Mouse (Mus musculus): ENCODE measurements around the gene Map2k1. TPM values are rescaled to one million over a fixed set of nuclear protein-coding genes. Genes with fewer than 3 reads are reported as not detected.
"Not testable (repeated sequence)": the region's sequence is repeated elsewhere in the genome, so short reads cannot be mapped to it uniquely, and the experiment has no call there.

Gene Map2k1
- polyA plus RNA-seq, 1 experiment from 2014 or later: 105 TPM

GRCm38 (mm10) chr9:64173666-64174220, 79.7 kb downstream of the Map2k1 start:
- ATAC-seq (ENCODE audit: low read depth) (no peak), DNase-seq (ENCODE audit: low spot score) (no peak)
- Histone ChIP-seq H3K27ac (replicated peaks; ENCODE audit: low read depth, low read length) (peak overlapping the region; percentile 97), H3K9me3 (ENCODE audit: control insufficient read depth, low read length) (no peaks in the 10 kb centered on the region), H3K4me3 (ENCODE audit: low read depth, low read length) (peak overlapping the region; percentile 56), H3K4me1 (ENCODE audit: control insufficient read depth, insufficient read depth, low read length) (peaks cover 11% of the 10 kb centered on the region; the same call in 1 of the 2 replicates), H3K4me2 (ENCODE audit: low read depth, low read length) (peak overlapping the region; percentile 92), H3K9ac (ENCODE audit: low read depth, low read length) (peak overlapping the region; percentile 76), H3K27me3 (replicated peaks; ENCODE audit: control insufficient read depth, insufficient read depth, low read length) (no peaks in the 10 kb centered on the region), H3K36me3 (ENCODE audit: control insufficient read depth, insufficient read depth, low read length) (peaks cover 42% of the 10 kb centered on the region)
- WGBS: under 1% methylated on average over 16 of the region's 16 CpGs

GRCm38 (mm10) chr9:64172816-64173665, 80.4 kb downstream of the Map2k1 start, which contains the start of the genes Zwilch and Rpl4:
Zwilch (minus strand) TSS chr9:64173104.
Rpl4 (plus strand) TSS chr9:64173375.
- Histone ChIP-seq H3K27ac (replicated peaks; ENCODE audit: low read depth, low read length) (peak within 1 kb of the TSS; percentile 97), H3K4me2 (ENCODE audit: low read depth, low read length) (peak within 1 kb of the TSS; percentile 92), H3K9me3 (ENCODE audit: control insufficient read depth, low read length) (no peaks in the 10 kb centered on the region), H3K4me3 (ENCODE audit: low read depth, low read length) (peak within 1 kb of the TSS; percentile 56), H3K9ac (ENCODE audit: low read depth, low read length) (peak within 1 kb of the TSS; percentile 76), H3K27me3 (replicated peaks; ENCODE audit: control insufficient read depth, insufficient read depth, low read length) (no peaks in the 10 kb centered on the region), H3K36me3 (ENCODE audit: control insufficient read depth, insufficient read depth, low read length) (peaks cover 35% of the 10 kb centered on the region), H3K4me1 (ENCODE audit: control insufficient read depth, insufficient read depth, low read length) (peaks cover 11% of the 10 kb centered on the region; the same call in 1 of the 2 replicates)
- under 1% methylated on average over 42 of the region's 42 CpGs for WGBS
- peak; percentile 88 for ATAC-seq (ENCODE audit: low read depth)
- DNase-seq (ENCODE audit: low spot score): peak; percentile 90

DNA sequence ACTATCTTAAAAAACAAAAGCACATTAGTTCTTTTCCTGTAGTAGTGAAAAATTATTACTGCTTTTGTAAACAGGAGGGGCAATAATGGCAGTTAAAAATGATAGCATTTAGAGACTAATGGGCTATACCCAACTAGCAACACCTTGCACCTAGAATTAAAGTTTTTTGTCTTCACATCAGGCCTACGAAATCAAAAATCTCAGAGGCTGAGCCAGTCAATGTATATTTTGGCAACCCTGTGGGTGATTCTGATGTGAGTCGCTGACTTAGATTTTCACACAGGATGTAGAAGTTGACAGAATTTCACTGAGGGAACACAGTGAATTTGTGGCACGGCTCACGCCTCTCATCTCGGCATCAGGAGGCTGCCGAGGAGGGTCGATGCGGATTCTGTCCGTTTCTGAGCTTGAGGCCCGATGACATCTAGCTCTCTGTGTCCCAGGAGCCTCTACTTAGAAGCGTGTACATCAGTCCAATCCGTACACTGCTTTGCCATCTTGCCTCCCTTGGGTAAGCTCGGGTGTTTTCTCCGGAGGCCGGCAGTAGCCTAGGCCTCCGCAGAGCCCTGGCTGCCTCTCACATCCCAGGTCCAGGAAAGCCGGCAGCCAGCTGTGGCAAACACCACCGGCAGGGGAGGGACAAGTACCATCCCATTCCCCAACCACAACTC, 81.2 kb downstream of the Map2k1 start:
- Histone ChIP-seq H3K27ac (replicated peaks; ENCODE audit: low read depth, low read length) (peak overlapping the region; percentile 97), H3K4me2 (ENCODE audit: low read depth, low read length) (peak overlapping the region; percentile 79), H3K27me3 (replicated peaks; ENCODE audit: control insufficient read depth, insufficient read depth, low read length) (no peaks in the 10 kb centered on the region), H3K4me1 (ENCODE audit: control insufficient read depth, insufficient read depth, low read length) (peaks cover 11% of the 10 kb centered on the region; the same call in 1 of the 2 replicates), H3K9ac (ENCODE audit: low read depth, low read length) (peak overlapping the region; percentile 76), H3K36me3 (ENCODE audit: control insufficient read depth, insufficient read depth, low read length) (peaks cover 31% of the 10 kb centered on the region), H3K9me3 (ENCODE audit: control insufficient read depth, low read length) (no peaks in the 10 kb centered on the region), H3K4me3 (ENCODE audit: low read depth, low read length) (peak overlapping the region; percentile 56)
- ATAC-seq (ENCODE audit: low read depth) (peak; percentile 65), DNase-seq (ENCODE audit: low spot score) (no peak)
- WGBS: 2% methylated on average over 18 of the region's 18 CpGs

- H3K27ac ChIP-seq (replicated peaks; ENCODE audit: low read depth, low read length); DNase-seq (ENCODE audit: low spot score); H3K27me3 ChIP-seq (replicated peaks; ENCODE audit: control insufficient read depth, insufficient read depth, low read length); ATAC-seq (ENCODE audit: low read depth); H3K4me2 ChIP-seq (ENCODE audit: low read depth, low read length); H3K4me1 ChIP-seq (ENCODE audit: control insufficient read depth, insufficient read depth, low read length); H3K4me3 ChIP-seq (ENCODE audit: low read depth, low read length); H3K9ac ChIP-seq (ENCODE audit: low read depth, low read length); H3K9me3 ChIP-seq (ENCODE audit: control insufficient read depth, low read length): not testable (repeated sequence)
- peaks cover 16% of the 10 kb centered on the region for H3K36me3 ChIP-seq (ENCODE audit: control insufficient read depth, insufficient read depth, low read length)
- WGBS: 80% methylated on average over 3 of the region's 3 CpGs
Measured at GRCm38 (mm10) chr9:64169967-64170366, 83.5 kb downstream of the Map2k1 start.

- WGBS: 88% methylated on average over 5 of the region's 5 CpGs
- Histone ChIP-seq H3K4me3 (ENCODE audit: low read depth, low read length) (no peak overlapping the region), H3K4me2 (ENCODE audit: low read depth, low read length) (no peak overlapping the region), H3K27me3 (replicated peaks; ENCODE audit: control insufficient read depth, insufficient read depth, low read length) (no peaks in the 10 kb centered on the region), H3K4me1 (ENCODE audit: control insufficient read depth, insufficient read depth, low read length) (no peaks in the 10 kb centered on the region), H3K27ac (replicated peaks; ENCODE audit: low read depth, low read length) (no peak overlapping the region), H3K9me3 (ENCODE audit: control insufficient read depth, low read length) (no peaks in the 10 kb centered on the region), H3K9ac (ENCODE audit: low read depth, low read length) (no peak overlapping the region), H3K36me3 (ENCODE audit: control insufficient read depth, insufficient read depth, low read length) (peaks cover 82% of the 10 kb centered on the region)
- DNase-seq (ENCODE audit: low spot score) (no peak), ATAC-seq (ENCODE audit: low read depth) (no peak)
Measured at GRCm38 (mm10) chr9:64160471-64160870, 93.0 kb downstream of the Map2k1 start.

DNA sequence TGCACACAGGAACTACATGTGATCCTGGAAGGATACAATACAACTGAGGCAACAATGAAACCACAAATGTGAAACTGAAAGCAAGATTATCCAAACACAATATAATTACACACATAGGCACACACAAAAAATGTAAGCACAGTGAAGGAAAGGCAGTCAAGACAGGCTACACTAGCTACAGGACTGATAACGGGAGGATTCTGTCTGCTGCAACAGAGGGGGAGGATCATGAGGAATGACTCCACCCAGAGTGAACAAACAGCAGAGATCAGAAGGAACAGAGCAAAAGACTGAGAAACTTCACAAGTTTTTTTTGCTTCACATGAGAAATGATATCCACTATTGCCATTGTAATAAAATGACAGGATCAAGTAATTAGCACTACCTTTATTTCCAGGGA, 96.8 kb downstream of the Map2k1 start:
- Histone ChIP-seq H3K36me3 (ENCODE audit: control insufficient read depth, insufficient read depth, low read length) (peaks cover 74% of the 10 kb centered on the region), H3K9me3 (ENCODE audit: control insufficient read depth, low read length) (no peaks in the 10 kb centered on the region), H3K4me3 (ENCODE audit: low read depth, low read length) (no peak overlapping the region), H3K27ac (replicated peaks; ENCODE audit: low read depth, low read length) (no peak overlapping the region), H3K27me3 (replicated peaks; ENCODE audit: control insufficient read depth, insufficient read depth, low read length) (no peaks in the 10 kb centered on the region), H3K4me2 (ENCODE audit: low read depth, low read length) (no peak overlapping the region), H3K9ac (ENCODE audit: low read depth, low read length) (no peak overlapping the region), H3K4me1 (ENCODE audit: control insufficient read depth, insufficient read depth, low read length) (no peaks in the 10 kb centered on the region)
- 100% methylated on average over 1 of the region's 1 CpGs for WGBS
- DNase-seq (ENCODE audit: low spot score): no peak
- ATAC-seq (ENCODE audit: low read depth): no peak

DNA sequence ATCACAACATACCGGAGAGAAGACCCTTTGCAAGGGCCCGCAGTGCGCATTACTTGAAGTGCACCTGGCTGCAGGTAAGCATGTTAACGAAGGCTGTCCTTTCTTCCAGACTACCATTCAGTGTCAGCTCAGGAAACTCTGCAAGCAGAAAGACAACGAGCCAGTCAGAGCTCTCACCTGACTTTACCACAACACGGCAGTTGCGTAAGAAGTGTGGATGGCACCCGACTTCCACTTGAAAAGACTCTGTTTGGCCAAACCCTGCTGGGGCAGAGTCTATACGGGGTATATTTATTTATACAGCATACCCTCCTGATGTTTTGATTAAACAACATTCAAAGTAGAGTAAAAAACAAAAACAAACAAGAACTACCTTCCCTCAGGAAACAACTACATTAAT, 113.6 kb downstream of the Map2k1 start:
- Histone ChIP-seq H3K9ac (ENCODE audit: low read depth, low read length) (no peak overlapping the region), H3K9me3 (ENCODE audit: control insufficient read depth, low read length) (no peaks in the 10 kb centered on the region), H3K4me1 (ENCODE audit: control insufficient read depth, insufficient read depth, low read length) (no peaks in the 10 kb centered on the region), H3K4me3 (ENCODE audit: low read depth, low read length) (no peak overlapping the region), H3K27ac (replicated peaks; ENCODE audit: low read depth, low read length) (no peak overlapping the region), H3K36me3 (ENCODE audit: control insufficient read depth, insufficient read depth, low read length) (peaks cover 34% of the 10 kb centered on the region), H3K4me2 (ENCODE audit: low read depth, low read length) (no peak overlapping the region), H3K27me3 (replicated peaks; ENCODE audit: control insufficient read depth, insufficient read depth, low read length) (no peaks in the 10 kb centered on the region)
- ATAC-seq (ENCODE audit: low read depth) (no peak), DNase-seq (ENCODE audit: low spot score) (no peak)
- WGBS: 85% methylated on average over 9 of the region's 9 CpGs

GRCm38 (mm10) chr9:64138896-64139295, 114.5 kb downstream of the Map2k1 start:
- WGBS: 5% methylated on average over 6 of the region's 6 CpGs
- peak; percentile 24 for DNase-seq (ENCODE audit: low spot score)
- ATAC-seq (ENCODE audit: low read depth); H3K4me2 ChIP-seq (ENCODE audit: low read depth, low read length); H3K9ac ChIP-seq (ENCODE audit: low read depth, low read length); H3K27ac ChIP-seq (replicated peaks; ENCODE audit: low read depth, low read length); H3K27me3 ChIP-seq (replicated peaks; ENCODE audit: control insufficient read depth, insufficient read depth, low read length); H3K9me3 ChIP-seq (ENCODE audit: control insufficient read depth, low read length); H3K4me1 ChIP-seq (ENCODE audit: control insufficient read depth, insufficient read depth, low read length); H3K4me3 ChIP-seq (ENCODE audit: low read depth, low read length): not testable (repeated sequence)
- H3K36me3 ChIP-seq (ENCODE audit: control insufficient read depth, insufficient read depth, low read length): peaks cover 29% of the 10 kb centered on the region

Data from embryonic facial prominence, embryonic 14.5 days (tissue).